Mouse (Mus musculus) left cerebral cortex, adult 2 months (tissue): ENCODE measurements at regions not wholly inside any gene's neighbourhood (a gene's known extent, or its start where the extent isn't known, plus 50 kb on each side); places are given as distances from the start of the nearest gene placed in this dataset.

Experiments used
- DNase-seq, 2 experiments: peaks; one replicate each; pipeline ENCODE4 v3.0.0; 2021 to 2022; ENCODE audit warnings: low spot score in 2 of 2, mixed read lengths in 1 of 2; ENCODE audit errors: extremely low spot score in 1 of 2
- H3K27ac ChIP-seq: fragments of 200-600 bp; 2 replicates; pipeline ENCODE4 v1.8.1; 2022
- H3K4me3 ChIP-seq: fragments of 200-600 bp; 2 replicates; pipeline ENCODE4 v1.8.1; 2022
- CTCF ChIP-seq: fragments of 200-600 bp; IDR thresholded peaks from 2 replicates; pipeline ENCODE4 v1.8.1; 2022; ENCODE audit warnings: antibody characterized with exemption, mild to moderate bottlenecking, moderate library complexity
- intact Hi-C: fragments of 180-260 bp; cut with DNase I; formaldehyde crosslinking; loops from one replicate; pipeline ENCODE4 v1.15.1; 2025

GRCm38 (mm10) chr1:184595449-184595848 lies 137.0 kb downstream of the Hlx start:
- no peak overlapping the region for H3K27ac ChIP-seq
- no peak for TF ChIP-seq CTCF
- DNase-seq = no peak
- intact Hi-C loops = no loop called here
- no peak overlapping the region for H3K4me3 ChIP-seq

- H3K4me3 ChIP-seq = no peak overlapping the region
- DNase-seq = no peak
- no peak for TF ChIP-seq CTCF
- intact Hi-C loops = no loop called here
- H3K27ac ChIP-seq = no peak overlapping the region
Measured at GRCm38 (mm10) chr1:184590634-184591033, 141.8 kb downstream of the Hlx start.

- H3K4me3 ChIP-seq = no peak overlapping the region
- H3K27ac ChIP-seq = no peak overlapping the region
- no peak for TF ChIP-seq CTCF
- DNase-seq = no peak
- intact Hi-C loops = no loop called here
Measured at GRCm38 (mm10) chr1:184589277-184589676, 143.1 kb downstream of the Hlx start.

- Histone ChIP-seq H3K4me3 (no peak overlapping the region), H3K27ac (no peak overlapping the region)
- no peak for TF ChIP-seq CTCF
- intact Hi-C loops = no loop called here
- no peak for DNase-seq
Measured at GRCm38 (mm10) chr1:184584505-184584874, 147.9 kb downstream of the Hlx start.

GRCm38 (mm10) chr1:184583751-184584504 lies 148.5 kb downstream of the Hlx start:
- no peak for TF ChIP-seq CTCF

GRCm38 (mm10) chr1:184579475-184579874 lies 152.9 kb downstream of the Hlx start:
- no peak for DNase-seq
- no peak for TF ChIP-seq CTCF
- H3K27ac ChIP-seq = no peak overlapping the region
- intact Hi-C loops = loop anchor here (5.0 kb wide), 1 partner anchor 73 kb away; no protein-coding TSS in a partner anchor
- H3K4me3 ChIP-seq = no peak overlapping the region

More at GRCm38 (mm10) chr1:184583751-184584504, 148.5 kb downstream of the Hlx start:
- no peak overlapping the region for H3K4me3 ChIP-seq
- DNase-seq = no peak
- intact Hi-C loops = no loop called here
- H3K27ac ChIP-seq = no peak overlapping the region

GRCm38 (mm10) chr1:184576527-184576926 lies 155.9 kb downstream of the Hlx start:
- no peak overlapping the region for H3K4me3 ChIP-seq
- intact Hi-C loops = loop anchor here (5.0 kb wide), 1 partner anchor 76 kb away; no protein-coding TSS in a partner anchor
- no peak for TF ChIP-seq CTCF
- H3K27ac ChIP-seq = no peak overlapping the region
- DNase-seq = no peak

GRCm38 (mm10) chr1:184573325-184573724 lies 159.1 kb downstream of the Hlx start:
- intact Hi-C loops = no loop called here

GRCm38 (mm10) chr1:184570681-184571080 lies 161.7 kb downstream of the Hlx start:
- no peak for DNase-seq
- Histone ChIP-seq H3K27ac (no peak overlapping the region), H3K4me3 (no peak overlapping the region)
- intact Hi-C loops = no loop called here
- TF ChIP-seq CTCF = no peak

More at GRCm38 (mm10) chr1:184573325-184573724, 159.1 kb downstream of the Hlx start:
- Histone ChIP-seq H3K4me3 (no peak overlapping the region), H3K27ac (no peak overlapping the region)
- DNase-seq = peak in 1 of 2 experiments; percentile 14
- TF ChIP-seq CTCF = no peak

GRCm38 (mm10) chr1:184562926-184563325 lies 169.5 kb downstream of the Hlx start:
- TF ChIP-seq CTCF = no peak

GRCm38 (mm10) chr1:184562239-184562638 lies 170.2 kb downstream of the Hlx start:
- no peak for DNase-seq
- no peak for TF ChIP-seq CTCF
- intact Hi-C loops = no loop called here
- Histone ChIP-seq H3K27ac (no peak overlapping the region), H3K4me3 (no peak overlapping the region)

More at GRCm38 (mm10) chr1:184562926-184563325, 169.5 kb downstream of the Hlx start:
- intact Hi-C loops = no loop called here
- Histone ChIP-seq H3K4me3 (no peak overlapping the region), H3K27ac (no peak overlapping the region)
- DNase-seq = no peak

- intact Hi-C loops = no loop called here
- no peak for TF ChIP-seq CTCF
- Histone ChIP-seq H3K4me3 (no peak overlapping the region), H3K27ac (no peak overlapping the region)
- DNase-seq = no peak
Measured at GRCm38 (mm10) chr1:184559543-184559942, 172.9 kb downstream of the Hlx start.

GRCm38 (mm10) chr1:184553791-184554190 lies 178.6 kb downstream of the Hlx start:
- H3K4me3 ChIP-seq = no peak overlapping the region
- H3K27ac ChIP-seq = no peak overlapping the region
- TF ChIP-seq CTCF = no peak
- DNase-seq = no peak
- intact Hi-C loops = no loop called here
